Mouse (Mus musculus) T-helper 17 cell (primary cell): ENCODE data around the gene Gabrd.

Experiments used
- in situ Hi-C, 2 experiments: fragments of 300-600 bp; cut with MboI, MseI; formaldehyde crosslinking; loops; 1 replicate in 1 of 2; 2 replicates in 1 of 2; pipeline ENCODE4 v1.15.1; 2025; ENCODE audit warnings: high pct_unique_total_duplicates in 2 of 2

The Gabrd gene

DNA sequence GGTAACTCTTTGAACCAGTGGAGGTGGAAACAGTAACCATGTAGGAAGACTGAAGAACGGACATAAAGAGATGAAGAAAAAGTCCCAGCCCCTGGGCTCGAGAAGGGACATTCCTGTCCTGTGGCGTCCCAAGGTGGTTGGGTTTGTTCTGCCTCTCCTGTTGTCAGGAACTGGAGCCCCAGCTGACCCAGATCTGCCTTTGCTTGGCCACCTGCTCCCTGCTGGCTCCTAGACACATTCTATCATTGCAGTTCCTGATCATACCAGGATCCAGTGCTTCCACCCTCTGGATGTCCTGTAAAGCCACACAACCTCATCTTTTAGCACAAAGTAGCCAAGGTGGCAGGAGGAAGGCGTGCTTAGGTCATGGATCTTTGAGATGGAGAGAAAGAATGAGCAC, 14.6 kb downstream of the Gabrd start:
- in situ Hi-C loops, result no loop called here

DNA sequence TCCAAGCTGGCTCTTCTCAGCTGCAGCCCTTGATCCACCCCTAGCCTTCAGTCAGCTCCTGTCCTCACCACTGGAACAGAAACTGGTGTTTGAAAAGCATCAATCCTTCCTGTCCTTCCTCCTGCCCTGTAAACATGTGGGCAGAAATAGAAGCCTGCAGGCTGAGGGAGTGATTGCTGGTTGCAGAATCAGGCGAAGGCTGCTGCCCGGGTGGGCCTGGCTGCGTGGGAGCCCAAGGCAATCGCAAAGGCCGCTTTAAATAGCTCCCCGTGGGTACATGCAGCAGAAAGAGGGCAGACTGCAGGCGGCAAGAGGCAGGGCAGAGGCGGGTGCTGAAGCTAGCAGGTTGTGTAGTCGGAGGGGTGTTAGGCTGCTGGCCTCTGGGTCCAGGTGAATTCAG, 15.2 kb downstream of the Gabrd start:
- in situ Hi-C loops, result no loop called here

DNA sequence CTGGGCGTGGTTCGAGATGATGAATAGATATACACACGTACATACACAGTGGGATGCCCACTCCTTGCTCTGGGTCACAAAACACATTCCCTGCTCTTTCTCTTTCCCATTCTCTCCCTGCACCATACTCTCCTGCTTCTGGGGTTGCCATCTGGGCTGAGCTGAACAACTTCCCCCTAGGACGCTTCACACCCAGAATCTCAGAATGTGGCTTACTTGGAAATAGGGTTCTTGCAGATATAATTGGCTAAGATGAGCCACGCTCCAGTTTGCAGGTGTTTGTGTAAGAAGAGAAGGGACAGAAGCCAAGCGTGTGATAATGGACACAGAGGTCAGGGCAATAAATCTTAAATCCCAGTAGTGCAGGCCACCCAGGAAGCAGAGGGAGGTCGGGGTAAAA, 15.9 kb downstream of the Gabrd start:
- in situ Hi-C loops, result no loop called here

DNA sequence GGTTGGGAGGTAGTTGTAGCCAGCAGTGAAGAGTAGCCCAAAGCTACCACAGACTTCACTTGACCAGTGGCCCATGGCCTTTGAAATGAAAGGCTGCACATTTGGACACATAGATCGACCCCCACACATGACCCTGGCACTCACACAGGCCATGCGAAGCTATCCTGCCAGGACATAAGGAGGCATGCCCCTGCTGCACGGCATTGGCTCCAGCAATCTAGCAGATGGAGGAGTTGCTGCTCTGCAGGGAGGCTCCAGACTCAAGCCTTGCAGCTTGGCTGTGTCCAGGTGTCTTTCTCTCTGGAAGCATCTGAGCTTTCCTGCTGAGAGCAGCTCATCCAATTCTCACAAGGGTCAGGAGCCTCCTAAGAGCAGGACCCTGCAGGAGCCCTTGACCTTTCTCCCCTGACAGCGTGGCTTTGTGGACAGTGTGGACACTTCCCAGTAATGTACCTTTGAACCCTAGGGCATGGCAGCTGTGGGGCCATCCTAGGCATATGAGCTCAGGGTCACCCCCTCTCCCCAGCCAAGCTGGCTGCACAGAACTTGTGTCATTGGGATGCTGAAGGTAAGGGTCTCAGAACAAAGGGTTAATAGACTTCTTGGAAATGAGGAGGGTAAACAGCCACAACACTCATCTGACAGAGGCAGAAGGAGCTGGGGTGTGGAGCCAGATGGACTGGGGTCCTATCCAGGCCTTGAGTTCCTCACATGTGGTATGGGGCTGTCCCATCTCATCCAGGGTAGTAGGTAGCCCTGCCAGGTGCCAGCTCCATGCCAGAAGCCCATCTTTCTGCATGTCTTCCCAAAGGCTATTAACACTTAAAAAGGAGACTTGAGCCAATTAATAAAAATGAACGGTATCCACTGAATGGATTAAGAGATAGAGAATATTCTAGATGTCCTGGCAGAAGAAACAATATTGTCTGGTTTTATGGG, 25.8 kb downstream of the Gabrd start:
- in situ Hi-C loops, result no loop called here

GRCm38 (mm10) chr4:155370737-155371715, 26.9 kb downstream of the Gabrd start:
- in situ Hi-C loops, result no loop called here

GRCm38 (mm10) chr4:155368684-155369083, 29.2 kb downstream of the Gabrd start:
- in situ Hi-C loops, result loop anchor here (5.0 kb wide), 2 partner anchors 209 to 329 kb away; no protein-coding TSS in a partner anchor

DNA sequence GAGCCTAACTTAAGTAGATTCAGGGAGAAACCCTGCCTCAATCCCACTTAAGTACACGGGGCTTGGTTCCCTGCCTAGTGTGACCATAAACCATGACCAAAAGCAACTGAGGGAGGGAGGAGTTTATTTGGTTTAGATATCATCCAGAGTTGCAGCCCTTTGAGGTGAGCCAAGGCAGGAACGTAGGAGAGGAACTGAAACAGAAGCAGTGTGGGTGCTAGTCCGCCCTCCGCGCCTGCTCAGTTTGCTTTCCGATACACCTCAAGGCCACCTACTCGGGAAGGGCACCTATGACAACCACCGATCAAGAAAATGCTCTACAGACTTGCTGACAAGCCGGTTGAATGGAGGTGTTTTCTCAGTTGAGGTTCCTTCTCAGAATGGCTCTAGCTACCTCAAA, 30.2 kb downstream of the Gabrd start:
- in situ Hi-C loops, result loop anchor here (5.0 kb wide), 2 partner anchors 210 to 330 kb away; no protein-coding TSS in a partner anchor

DNA sequence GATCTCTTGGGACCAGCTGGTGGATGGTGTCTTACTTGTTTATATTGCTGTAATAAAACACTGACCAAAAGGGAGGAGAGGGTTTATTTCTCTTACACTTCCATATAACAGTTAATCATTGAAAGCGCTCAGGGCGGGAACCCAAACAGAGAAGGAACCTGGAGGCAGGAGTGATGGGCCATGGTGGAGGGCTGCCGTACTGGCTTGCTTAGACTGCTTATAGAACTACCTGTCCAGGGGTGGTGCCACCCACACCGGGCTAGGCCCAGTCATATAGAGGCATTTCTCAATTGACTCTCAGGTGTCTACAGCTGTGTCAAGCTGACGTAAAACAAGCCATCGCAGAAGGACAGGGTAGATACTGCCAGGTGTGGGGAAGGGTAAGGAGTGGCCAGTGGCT, 31.1 kb downstream of the Gabrd start:
- in situ Hi-C loops, result loop anchor here (5.0 kb wide), 2 partner anchors 211 to 331 kb away; no protein-coding TSS in a partner anchor

GRCm38 (mm10) chr4:155362443-155362842, 35.5 kb downstream of the Gabrd start:
- in situ Hi-C loops, result no loop called here

DNA sequence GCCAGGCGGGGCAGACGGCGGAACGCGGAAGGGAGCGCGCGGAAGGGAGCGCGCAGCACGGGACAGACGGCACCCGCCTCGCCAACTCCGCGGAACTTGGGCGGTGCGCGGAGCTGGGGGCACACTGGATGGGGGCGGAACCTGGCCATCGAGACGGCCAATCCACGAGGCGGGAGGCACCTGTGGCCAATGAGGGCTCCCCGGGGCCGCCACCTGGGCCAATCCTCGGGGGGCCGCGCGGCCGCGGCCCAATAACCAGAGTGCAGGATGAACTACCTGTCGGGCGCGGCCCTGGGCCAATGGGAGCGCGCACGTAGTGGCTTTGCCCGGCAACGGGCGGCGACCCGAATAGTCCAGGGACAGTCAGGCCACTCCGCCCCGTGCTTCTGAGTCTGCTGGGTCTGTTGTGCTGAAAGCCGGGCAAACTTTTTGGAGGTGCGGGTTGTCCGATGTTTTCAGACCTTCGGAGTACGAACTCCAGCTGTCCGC, 36.6 kb downstream of the Gabrd start, which contains the start of gene Prkcz:
Prkcz (minus strand) TSS at position 59 of the 489 bp plus-strand sequence.
- in situ Hi-C loops, result no loop called here

- in situ Hi-C loops, result no loop called here
Measured at GRCm38 (mm10) chr4:155360856-155361255, 37.1 kb downstream of the Gabrd start.

DNA sequence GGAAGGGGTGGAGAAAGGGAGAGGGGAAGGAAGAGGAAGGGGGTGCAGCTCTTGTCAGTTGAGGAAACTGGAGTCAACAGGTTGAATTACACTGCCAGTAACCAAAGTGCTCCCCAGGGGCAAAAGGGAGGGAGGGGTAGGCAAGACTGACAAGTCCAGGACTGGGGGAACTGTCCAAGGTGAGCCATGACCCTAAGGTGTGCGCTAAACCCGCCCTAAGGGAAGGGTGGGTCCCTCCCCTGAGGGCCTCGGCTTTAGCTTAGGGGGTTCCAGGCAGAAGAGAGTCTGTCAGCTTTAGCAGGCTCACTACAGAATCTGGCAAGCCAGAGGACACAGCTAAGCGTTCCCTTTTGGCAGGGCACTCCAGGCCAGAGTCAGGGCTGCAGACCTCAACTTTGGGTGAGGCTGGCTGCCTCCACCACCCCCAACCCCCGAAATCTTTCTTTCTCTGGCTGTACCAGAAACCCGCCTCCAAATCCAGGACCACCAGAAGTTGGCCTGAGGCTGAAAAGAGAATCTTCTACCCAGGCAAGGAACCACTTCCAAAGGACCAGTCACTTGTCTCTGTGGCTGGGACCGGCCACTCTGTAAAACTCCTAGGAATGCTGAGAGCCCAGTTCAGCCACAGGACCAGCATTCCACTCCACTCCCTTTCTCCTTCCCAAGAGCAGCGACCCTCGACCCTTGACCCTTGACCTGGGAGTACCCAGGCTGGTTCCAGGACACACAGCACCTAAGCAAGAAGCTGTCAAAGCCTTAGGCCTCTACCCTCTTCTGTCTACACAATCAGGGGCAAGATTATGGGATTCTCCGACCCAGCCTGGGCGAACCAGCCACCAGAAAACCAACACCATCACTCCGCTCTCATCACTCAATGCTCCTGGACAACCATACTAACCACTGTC, 38.1 kb downstream of the Gabrd start:
- in situ Hi-C loops, result no loop called here

- in situ Hi-C loops, result no loop called here
Measured at GRCm38 (mm10) chr4:155357601-155358000, 40.3 kb downstream of the Gabrd start.

DNA sequence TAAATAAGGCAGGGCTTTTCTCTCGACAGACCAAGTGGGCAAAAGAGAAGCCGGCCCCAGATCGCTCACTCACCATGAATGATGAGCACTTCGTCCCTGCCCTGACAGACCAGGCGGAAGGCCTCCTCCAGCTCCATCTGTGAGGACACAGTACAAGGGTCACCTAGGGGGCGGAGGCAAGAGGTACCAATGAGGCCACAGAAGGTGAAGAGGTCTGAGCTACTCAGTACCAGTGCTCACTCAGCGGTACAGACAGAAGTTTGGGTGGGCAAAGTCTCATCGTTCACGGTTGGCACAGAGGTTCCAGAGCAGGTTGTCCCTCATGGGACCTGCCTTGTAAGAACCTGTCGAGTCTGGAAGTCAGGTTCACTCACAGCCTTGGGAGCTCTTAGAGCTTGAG, 41.6 kb downstream of the Gabrd start:
- in situ Hi-C loops, result no loop called here

DNA sequence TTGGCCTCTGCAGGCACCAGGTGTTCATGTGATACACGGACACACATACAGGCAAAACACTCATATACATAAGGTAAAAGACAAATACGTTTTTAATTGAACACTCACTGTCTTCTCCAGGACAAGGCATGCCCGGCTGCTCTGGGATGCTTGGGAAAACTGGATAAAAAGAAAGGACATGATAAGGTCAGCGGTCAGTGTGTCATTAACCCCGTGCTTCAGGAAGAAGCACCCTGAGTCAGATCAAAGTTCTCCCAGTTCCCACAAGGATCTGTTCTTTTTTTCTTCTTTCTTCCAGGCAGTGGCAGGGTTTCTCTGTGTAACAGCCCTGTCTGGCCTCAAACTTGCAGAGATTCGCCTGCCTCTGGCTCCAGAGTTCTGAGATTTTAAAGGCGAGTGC, 43.4 kb downstream of the Gabrd start:
- in situ Hi-C loops, result loop anchor here in 1 of 2 experiments (5.0 kb wide), 1 partner anchor 92 kb away; no protein-coding TSS in a partner anchor

- in situ Hi-C loops, result loop anchor here in 1 of 2 experiments (5.0 kb wide), 1 partner anchor 92 kb away; no protein-coding TSS in a partner anchor
Measured at GRCm38 (mm10) chr4:155354035-155354434, 43.9 kb downstream of the Gabrd start.

DNA sequence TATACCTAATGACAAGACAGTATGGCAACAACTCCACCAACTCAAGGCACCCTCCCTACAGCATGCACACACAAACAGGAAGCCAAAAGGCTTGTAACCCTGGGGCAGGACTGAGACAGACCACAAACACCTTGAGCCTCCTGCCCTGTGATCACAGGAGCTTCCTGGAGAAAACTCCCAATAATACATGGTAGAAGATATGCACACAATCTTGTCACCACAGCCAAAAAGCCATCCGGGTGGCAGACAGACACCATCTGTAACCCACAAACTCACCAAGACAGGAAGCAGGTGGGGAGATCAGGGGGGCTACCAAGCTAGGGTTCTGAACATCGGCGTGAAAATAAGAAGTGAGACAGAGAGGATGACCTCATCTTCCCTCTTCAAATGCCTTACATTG, 45.3 kb downstream of the Gabrd start:
- in situ Hi-C loops, result loop anchor here in 1 of 2 experiments (5.0 kb wide), 1 partner anchor 90 kb away; no protein-coding TSS in a partner anchor

GRCm38 (mm10) chr4:155346350-155346749, 51.6 kb downstream of the Gabrd start:
- in situ Hi-C loops, result no loop called here

GRCm38 (mm10) chr4:155345608-155345953, 52.3 kb downstream of the Gabrd start:
- in situ Hi-C loops, result no loop called here
